Mouse (Mus musculus): ENCODE data around the gene Actr5.
A peak's percentile ranks its signal among the peaks of the same experiment; 100 is the strongest.

Gene Actr5

GRCm38 (mm10) chr2:158624718-158625222 is at the start of gene Actr5:
Gene Actr5, plus strand, starts transcription at chr2:158624888.
- peak; percentile 86 to 93 for DNase-seq (ENCODE audit: low spot score in 2 of 2)

- no peak for DNase-seq (ENCODE audit: low spot score in 2 of 2)
Observed at GRCm38 (mm10) chr2:158579979-158580378, 44.7 kb upstream of the Actr5 start.

- DNase-seq (ENCODE audit: low spot score in 2 of 2): no peak
Observed at GRCm38 (mm10) chr2:158584621-158585358, 39.9 kb upstream of the Actr5 start.

- no peak for DNase-seq (ENCODE audit: low spot score in 2 of 2)
Observed at GRCm38 (mm10) chr2:158588524-158589271, 36.0 kb upstream of the Actr5 start.

- DNase-seq (ENCODE audit: low spot score in 2 of 2): no peak
Observed at GRCm38 (mm10) chr2:158590495-158590894, 34.2 kb upstream of the Actr5 start.

- no peak for DNase-seq (ENCODE audit: low spot score in 2 of 2)
Observed at GRCm38 (mm10) chr2:158591286-158591685, 33.4 kb upstream of the Actr5 start.

GRCm38 (mm10) chr2:158593371-158593770 is 31.3 kb upstream of the Actr5 start:
- DNase-seq (ENCODE audit: low spot score in 2 of 2): no peak

GRCm38 (mm10) chr2:158595103-158595502 is 29.6 kb upstream of the Actr5 start:
- DNase-seq (ENCODE audit: low spot score in 2 of 2): peak in 1 of 2 experiments; percentile 14

- DNase-seq (ENCODE audit: low spot score in 2 of 2): no peak
Observed at GRCm38 (mm10) chr2:158595577-158595976, 29.1 kb upstream of the Actr5 start.

GRCm38 (mm10) chr2:158596803-158597202 is 27.9 kb upstream of the Actr5 start:
- DNase-seq (ENCODE audit: low spot score in 2 of 2): no peak

GRCm38 (mm10) chr2:158600517-158600916 is 24.2 kb upstream of the Actr5 start:
- DNase-seq (ENCODE audit: low spot score in 2 of 2): no peak

- DNase-seq (ENCODE audit: low spot score in 2 of 2): no peak
Observed at GRCm38 (mm10) chr2:158601326-158601725, 23.4 kb upstream of the Actr5 start.

GRCm38 (mm10) chr2:158602663-158603062 is 22.0 kb upstream of the Actr5 start:
- no peak for DNase-seq (ENCODE audit: low spot score in 2 of 2)

- no peak for DNase-seq (ENCODE audit: low spot score in 2 of 2)
Observed at GRCm38 (mm10) chr2:158606511-158606964, 18.1 kb upstream of the Actr5 start.

GRCm38 (mm10) chr2:158609681-158610080 is 15.0 kb upstream of the Actr5 start:
- no peak for DNase-seq (ENCODE audit: low spot score in 2 of 2)

GRCm38 (mm10) chr2:158610488-158611325 is 14.0 kb upstream of the Actr5 start, which contains the start of gene Slc32a1:
Gene Slc32a1, plus strand, starts transcription at chr2:158610767.
- DNase-seq (ENCODE audit: low spot score in 2 of 2): no peak

GRCm38 (mm10) chr2:158611326-158611719 is 13.4 kb upstream of the Actr5 start:
- DNase-seq (ENCODE audit: low spot score in 2 of 2): no peak

GRCm38 (mm10) chr2:158611726-158612670 is 12.7 kb upstream of the Actr5 start:
- DNase-seq (ENCODE audit: low spot score in 2 of 2): no peak

GRCm38 (mm10) chr2:158612671-158613250 is 11.9 kb upstream of the Actr5 start:
- no peak for DNase-seq (ENCODE audit: low spot score in 2 of 2)
